Mouse (Mus musculus) lung, adult 2 months (tissue): ENCODE measurements around the gene Med13. TPM values are rescaled to one million over a fixed set of nuclear protein-coding genes. Genes with fewer than 3 reads are reported as not detected.

Experiments used
- DNase-seq: peaks from one replicate; pipeline ENCODE4 v3.0.0; 2022
- H3K4me1 ChIP-seq: fragments of 200-500 bp; 2 replicates; pipeline ENCODE4 v1.6.1; 2011; ENCODE audit warnings: low read length; ENCODE audit not compliant: control insufficient read depth, insufficient read depth
- H3K4me3 ChIP-seq: fragments of 200-500 bp; replicated peaks from 2 replicates; pipeline ENCODE3; 2011; ENCODE audit warnings: low read depth, mild to moderate bottlenecking, control low read depth, low read length; ENCODE audit errors: extremely low read depth
- CTCF ChIP-seq: fragments of 200-500 bp; IDR thresholded peaks from 2 replicates; pipeline ENCODE4 v1.5.1; 2011; ENCODE audit warnings: mild to moderate bottlenecking, low read length, control low read depth; ENCODE audit not compliant: insufficient read depth
- POLR2A ChIP-seq: fragments of 200-500 bp; IDR thresholded peaks from 2 replicates; pipeline ENCODE4 v1.6.1; 2011; ENCODE audit warnings: low read depth, mild to moderate bottlenecking, control low read depth, low read length, borderline replicate concordance; ENCODE audit errors: extremely low read depth
- WGBS: fragments of 180-500 bp; shearing (Covaris S2); methylation state at CpG from one replicate; pipeline ENCODE4 v1.1.7; 2018; 5-methylcytosine and 5-hydroxymethylcytosine counted together
- polyA plus RNA-seq: library from polyadenylated mRNA; depleted of rRNA; stranded (reverse); fragments of >200 nt; gene quantifications from 2 replicates; pipeline ENCODE4 v1.2.3, GENCODE M21; 2012

Gene Med13
- polyA plus RNA-seq, 1 experiment = 22.8 TPM

GRCm38 (mm10) chr11:86380521-86381238 is 23.3 kb upstream of the Med13 start:
- no peak overlapping the region for H3K4me3 ChIP-seq
- 50% methylated on average over 12 of the region's 12 CpGs for WGBS
- TF ChIP-seq POLR2A (no peak), CTCF (no peak)
- DNase-seq = no peak
- peaks cover 3% of the 10 kb centered on the region for H3K4me1 ChIP-seq

- H3K4me1 ChIP-seq = peaks cover 3% of the 10 kb centered on the region
- no peak overlapping the region for H3K4me3 ChIP-seq
- TF ChIP-seq CTCF (no peak), POLR2A (no peak)
- no peak for DNase-seq
- 59% methylated on average over 4 of the region's 4 CpGs for WGBS
Observed at GRCm38 (mm10) chr11:86378981-86379380, 21.6 kb upstream of the Med13 start.

DNA sequence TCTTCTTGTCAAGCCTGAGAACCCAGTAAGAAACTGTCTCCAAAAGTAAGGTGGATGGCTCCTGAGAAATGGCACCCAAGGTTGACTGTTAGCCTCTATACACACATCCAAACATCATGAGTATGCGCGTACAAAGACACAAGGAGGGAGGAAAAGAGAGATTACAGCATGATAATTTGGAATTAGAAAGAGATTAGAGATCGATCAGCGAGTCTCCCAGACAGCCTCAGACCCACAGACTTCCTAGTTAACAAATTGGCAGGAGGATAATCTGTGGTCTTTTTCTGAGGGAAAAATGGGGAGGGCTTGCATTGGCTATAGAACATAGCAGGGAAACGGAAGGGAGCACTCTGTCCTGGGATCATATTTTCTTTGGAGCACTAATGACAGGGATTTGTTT is 20.4 kb upstream of the Med13 start:
- WGBS = 89% methylated on average over 5 of the region's 5 CpGs
- no peak for DNase-seq
- no peak for TF ChIP-seq CTCF
- TF ChIP-seq POLR2A = no peak
- no peak overlapping the region for H3K4me3 ChIP-seq
- peaks cover 3% of the 10 kb centered on the region for H3K4me1 ChIP-seq

- WGBS = 69% methylated on average over 4 of the region's 4 CpGs
- TF ChIP-seq POLR2A = no peak
- no peak for DNase-seq
- Histone ChIP-seq H3K4me3 (no peak overlapping the region), H3K4me1 (peaks cover 3% of the 10 kb centered on the region)
Observed at GRCm38 (mm10) chr11:86376707-86377106, 19.3 kb upstream of the Med13 start.

- TF ChIP-seq CTCF = no peak
- TF ChIP-seq POLR2A = no peak
- no peaks in the 10 kb centered on the region for H3K4me1 ChIP-seq
- 86% methylated on average over 6 of the region's 6 CpGs for WGBS
- DNase-seq = no peak
- H3K4me3 ChIP-seq = no peak overlapping the region
Observed at GRCm38 (mm10) chr11:86375086-86375485, 17.7 kb upstream of the Med13 start.

GRCm38 (mm10) chr11:86371266-86371665 is 13.9 kb upstream of the Med13 start:
- 68% methylated on average over 7 of the region's 7 CpGs for WGBS
- H3K4me3 ChIP-seq = no peak overlapping the region
- DNase-seq = no peak
- H3K4me1 ChIP-seq = no peaks in the 10 kb centered on the region
- TF ChIP-seq POLR2A (no peak), CTCF (no peak)

- DNase-seq = no peak
- WGBS = 77% methylated on average over 5 of the region's 5 CpGs
- H3K4me3 ChIP-seq = no peak overlapping the region
- H3K4me1 ChIP-seq = no peaks in the 10 kb centered on the region
- TF ChIP-seq POLR2A (no peak), CTCF (no peak)
Observed at GRCm38 (mm10) chr11:86369860-86370259, 12.5 kb upstream of the Med13 start.

DNA sequence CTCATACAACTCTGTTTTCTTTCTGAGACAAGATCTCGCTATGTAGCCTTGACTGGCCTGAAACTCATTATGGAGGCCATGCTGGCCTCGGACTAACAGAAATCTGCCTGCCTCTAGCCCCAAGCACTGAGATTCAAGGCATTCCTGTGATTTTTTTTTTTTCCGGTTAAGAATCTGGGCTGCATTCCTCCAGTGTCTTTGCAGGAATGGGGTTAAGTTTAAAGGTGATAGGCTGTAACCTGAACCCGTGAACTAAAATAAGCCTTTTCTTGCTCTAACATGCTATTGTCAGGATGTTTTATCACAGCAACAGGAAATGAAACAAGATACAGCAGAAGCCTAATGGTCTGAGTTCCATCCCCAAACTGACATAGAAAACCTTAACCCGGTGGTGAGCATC is 11.6 kb upstream of the Med13 start:
- TF ChIP-seq CTCF (no peak), POLR2A (no peak)
- Histone ChIP-seq H3K4me3 (no peak overlapping the region), H3K4me1 (no peaks in the 10 kb centered on the region)
- DNase-seq = no peak
- WGBS = 60% methylated on average over 5 of the region's 5 CpGs

DNA sequence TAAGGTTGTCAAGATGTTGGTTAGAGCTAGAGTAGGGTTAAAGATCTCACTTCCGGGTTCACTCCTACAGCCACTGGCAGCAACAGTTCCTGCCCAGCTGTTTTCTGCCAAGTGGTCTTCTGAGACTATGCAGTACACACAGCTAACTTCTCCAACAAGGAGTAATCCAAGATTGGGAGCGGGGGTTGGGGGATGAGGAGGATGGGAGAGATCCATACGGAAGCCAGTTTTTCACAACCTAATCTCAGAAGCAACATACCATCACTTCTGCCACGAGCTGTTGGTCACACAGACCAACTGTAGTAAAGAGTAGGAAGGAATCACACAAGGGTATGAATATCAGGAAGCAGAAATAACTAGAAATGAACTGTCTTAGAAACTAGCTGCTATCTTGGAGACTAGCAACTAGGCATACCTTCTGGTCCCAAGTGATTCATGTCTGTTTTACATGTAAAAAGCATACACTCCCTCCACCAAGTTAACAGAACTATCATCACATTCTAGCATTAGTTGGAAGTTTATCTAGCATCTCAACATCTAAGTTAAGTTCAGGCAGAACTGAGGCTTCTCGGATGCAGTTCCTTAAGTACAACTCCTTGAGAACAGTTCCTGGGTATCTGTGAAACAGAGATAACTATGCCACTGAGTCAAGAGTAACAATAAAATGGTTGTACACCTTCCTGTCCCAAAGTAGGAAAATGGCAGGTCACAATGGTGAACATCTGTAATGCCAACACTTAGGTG is 7.5 kb upstream of the Med13 start:
- 70% methylated on average over 5 of the region's 5 CpGs for WGBS
- TF ChIP-seq POLR2A (no peak), CTCF (no peak)
- Histone ChIP-seq H3K4me3 (no peak overlapping the region), H3K4me1 (no peaks in the 10 kb centered on the region)
- no peak for DNase-seq
